Mouse (Mus musculus): ENCODE measurements around the gene Ambra1. TPM values are rescaled to one million over a fixed set of nuclear protein-coding genes. Genes with fewer than 3 reads are reported as not detected.

Gene Ambra1
- polyA plus RNA-seq, 1 experiment, result 24.0 TPM

DNA sequence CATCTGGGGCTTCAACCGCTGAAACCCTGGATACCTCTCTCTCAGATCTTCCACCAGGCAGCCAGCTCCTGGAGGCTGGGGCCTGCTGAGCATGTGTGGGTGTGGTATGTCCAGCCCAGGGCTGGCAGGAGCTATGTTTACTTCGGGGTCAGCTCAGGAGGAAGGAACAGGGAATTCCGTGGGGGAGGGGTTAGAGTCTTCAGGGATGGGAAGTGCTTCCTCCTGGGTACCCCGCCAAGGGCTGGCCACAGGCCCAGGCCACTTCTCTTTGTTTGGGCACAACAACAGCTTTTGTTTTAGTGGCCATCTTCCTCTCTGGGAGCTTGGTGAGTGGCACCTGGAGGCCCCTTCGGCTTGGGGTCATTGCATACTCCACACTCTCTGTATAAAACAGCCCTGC lies 223.9 kb downstream of the Ambra1 start:
- Histone ChIP-seq H3K4me3 (ENCODE audit: insufficient read depth, low read length) (no peak overlapping the region), H3K27ac (ENCODE audit: insufficient read depth, low read depth, low read length) (peak overlapping the region; percentile 59), H3K4me1 (ENCODE audit: control insufficient read depth, insufficient read depth, low read length) (peaks cover 73% of the 10 kb centered on the region)
- no peak for TF ChIP-seq CTCF (IDR thresholded peaks at IDR 0.05; ENCODE audit: low read depth, low read length)
- TF ChIP-seq POLR2A (IDR thresholded peaks at IDR 0.05; ENCODE audit: borderline replicate concordance, low read depth, low read length), result no peak

- peaks cover 79% of the 10 kb centered on the region for H3K4me1 ChIP-seq (ENCODE audit: control insufficient read depth, insufficient read depth, low read length)
- no peak overlapping the region for H3K4me3 ChIP-seq (ENCODE audit: insufficient read depth, low read length)
- H3K27ac ChIP-seq (ENCODE audit: insufficient read depth, low read depth, low read length), result no peak overlapping the region; the same call in 1 of the 2 replicates
- TF ChIP-seq POLR2A (IDR thresholded peaks at IDR 0.05; ENCODE audit: borderline replicate concordance, low read depth, low read length), result no peak
- TF ChIP-seq CTCF (IDR thresholded peaks at IDR 0.05; ENCODE audit: low read depth, low read length), result no peak
Measured at GRCm38 (mm10) chr2:91955121-91955591, 225.2 kb downstream of the Ambra1 start.

- Histone ChIP-seq H3K27ac (ENCODE audit: insufficient read depth, low read depth, low read length) (peak overlapping the region; percentile 40), H3K4me1 (ENCODE audit: control insufficient read depth, insufficient read depth, low read length) (peaks cover 80% of the 10 kb centered on the region), H3K4me3 (ENCODE audit: insufficient read depth, low read length) (no peak overlapping the region)
- no peak for TF ChIP-seq POLR2A (IDR thresholded peaks at IDR 0.05; ENCODE audit: borderline replicate concordance, low read depth, low read length)
- TF ChIP-seq CTCF (IDR thresholded peaks at IDR 0.05; ENCODE audit: low read depth, low read length), result no peak
Measured at GRCm38 (mm10) chr2:91955875-91956274, 225.9 kb downstream of the Ambra1 start.

GRCm38 (mm10) chr2:91957096-91957495 lies 227.2 kb downstream of the Ambra1 start:
- Histone ChIP-seq H3K4me1 (ENCODE audit: control insufficient read depth, insufficient read depth, low read length) (peaks cover 82% of the 10 kb centered on the region), H3K27ac (ENCODE audit: insufficient read depth, low read depth, low read length) (peak overlapping the region; percentile 6; the same call in 1 of the 2 replicates), H3K4me3 (ENCODE audit: insufficient read depth, low read length) (no peak overlapping the region)
- TF ChIP-seq POLR2A (IDR thresholded peaks at IDR 0.05; ENCODE audit: borderline replicate concordance, low read depth, low read length) (no peak), CTCF (IDR thresholded peaks at IDR 0.05; ENCODE audit: low read depth, low read length) (no peak)

DNA sequence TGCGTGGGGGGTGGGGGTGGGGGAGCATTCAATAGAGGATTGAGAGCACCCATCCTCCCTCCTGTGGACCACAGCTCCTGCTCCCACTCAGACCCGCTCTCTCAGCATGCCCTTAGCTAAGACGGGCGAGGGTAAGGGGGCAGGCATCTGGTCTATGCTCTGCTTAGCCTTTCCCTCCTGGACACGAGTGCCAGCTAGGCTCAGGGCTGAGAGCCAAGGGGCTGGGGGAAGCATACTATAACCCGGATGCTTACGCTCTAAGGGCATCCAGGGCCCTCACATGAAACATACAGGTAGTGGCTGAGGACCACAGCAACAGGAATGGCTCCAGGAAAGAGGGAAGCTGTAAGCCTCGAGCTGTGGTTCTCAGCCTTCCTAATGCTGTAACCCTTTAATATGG lies 228.1 kb downstream of the Ambra1 start:
- TF ChIP-seq CTCF (IDR thresholded peaks at IDR 0.05; ENCODE audit: low read depth, low read length) (no peak), POLR2A (IDR thresholded peaks at IDR 0.05; ENCODE audit: borderline replicate concordance, low read depth, low read length) (no peak)
- no peak overlapping the region for H3K27ac ChIP-seq (ENCODE audit: insufficient read depth, low read depth, low read length)
- no peak overlapping the region for H3K4me3 ChIP-seq (ENCODE audit: insufficient read depth, low read length)
- peaks cover 77% of the 10 kb centered on the region for H3K4me1 ChIP-seq (ENCODE audit: control insufficient read depth, insufficient read depth, low read length)

GRCm38 (mm10) chr2:91958701-91959457 lies 228.9 kb downstream of the Ambra1 start:
- H3K4me3 ChIP-seq (ENCODE audit: insufficient read depth, low read length), result no peak overlapping the region

GRCm38 (mm10) chr2:91959544-91960410 lies 229.8 kb downstream of the Ambra1 start:
- Histone ChIP-seq H3K27ac (ENCODE audit: insufficient read depth, low read depth, low read length) (no peak overlapping the region), H3K4me3 (ENCODE audit: insufficient read depth, low read length) (no peak overlapping the region), H3K4me1 (ENCODE audit: control insufficient read depth, insufficient read depth, low read length) (peaks cover 60% of the 10 kb centered on the region)
- TF ChIP-seq POLR2A (IDR thresholded peaks at IDR 0.05; ENCODE audit: borderline replicate concordance, low read depth, low read length) (no peak), CTCF (IDR thresholded peaks at IDR 0.05; ENCODE audit: low read depth, low read length) (no peak)

More at GRCm38 (mm10) chr2:91958701-91959457, 228.9 kb downstream of the Ambra1 start:
- no peak for TF ChIP-seq POLR2A (IDR thresholded peaks at IDR 0.05; ENCODE audit: borderline replicate concordance, low read depth, low read length)
- peak; percentile 39; the same call in 1 of the 2 replicates for TF ChIP-seq CTCF (IDR thresholded peaks at IDR 0.05; ENCODE audit: low read depth, low read length)
- no peak overlapping the region for H3K27ac ChIP-seq (ENCODE audit: insufficient read depth, low read depth, low read length)
- H3K4me1 ChIP-seq (ENCODE audit: control insufficient read depth, insufficient read depth, low read length), result peaks cover 69% of the 10 kb centered on the region

DNA sequence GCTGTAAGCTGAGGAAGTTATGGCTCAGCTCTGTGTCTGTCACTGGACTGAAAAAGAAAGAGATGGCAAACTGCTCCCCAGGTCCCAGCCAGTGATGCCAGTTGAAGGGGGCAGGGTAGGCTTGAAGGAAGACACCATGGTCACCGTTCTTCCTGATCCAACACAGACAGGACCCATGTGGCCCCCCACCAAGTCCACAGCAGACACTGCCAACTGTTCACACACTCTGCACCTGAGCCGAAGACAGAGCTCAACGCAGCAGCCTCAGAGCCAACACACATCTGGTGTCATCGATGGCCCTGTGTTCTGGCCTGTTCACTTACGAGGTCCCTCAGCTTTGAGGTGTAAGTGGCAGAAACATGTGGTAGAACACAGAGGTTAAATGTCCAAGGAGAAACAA lies 230.5 kb downstream of the Ambra1 start:
- no peak overlapping the region for H3K27ac ChIP-seq (ENCODE audit: insufficient read depth, low read depth, low read length)
- H3K4me1 ChIP-seq (ENCODE audit: control insufficient read depth, insufficient read depth, low read length), result peaks cover 53% of the 10 kb centered on the region
- H3K4me3 ChIP-seq (ENCODE audit: insufficient read depth, low read length), result no peak overlapping the region
- TF ChIP-seq CTCF (IDR thresholded peaks at IDR 0.05; ENCODE audit: low read depth, low read length) (no peak), POLR2A (IDR thresholded peaks at IDR 0.05; ENCODE audit: borderline replicate concordance, low read depth, low read length) (no peak)

DNA sequence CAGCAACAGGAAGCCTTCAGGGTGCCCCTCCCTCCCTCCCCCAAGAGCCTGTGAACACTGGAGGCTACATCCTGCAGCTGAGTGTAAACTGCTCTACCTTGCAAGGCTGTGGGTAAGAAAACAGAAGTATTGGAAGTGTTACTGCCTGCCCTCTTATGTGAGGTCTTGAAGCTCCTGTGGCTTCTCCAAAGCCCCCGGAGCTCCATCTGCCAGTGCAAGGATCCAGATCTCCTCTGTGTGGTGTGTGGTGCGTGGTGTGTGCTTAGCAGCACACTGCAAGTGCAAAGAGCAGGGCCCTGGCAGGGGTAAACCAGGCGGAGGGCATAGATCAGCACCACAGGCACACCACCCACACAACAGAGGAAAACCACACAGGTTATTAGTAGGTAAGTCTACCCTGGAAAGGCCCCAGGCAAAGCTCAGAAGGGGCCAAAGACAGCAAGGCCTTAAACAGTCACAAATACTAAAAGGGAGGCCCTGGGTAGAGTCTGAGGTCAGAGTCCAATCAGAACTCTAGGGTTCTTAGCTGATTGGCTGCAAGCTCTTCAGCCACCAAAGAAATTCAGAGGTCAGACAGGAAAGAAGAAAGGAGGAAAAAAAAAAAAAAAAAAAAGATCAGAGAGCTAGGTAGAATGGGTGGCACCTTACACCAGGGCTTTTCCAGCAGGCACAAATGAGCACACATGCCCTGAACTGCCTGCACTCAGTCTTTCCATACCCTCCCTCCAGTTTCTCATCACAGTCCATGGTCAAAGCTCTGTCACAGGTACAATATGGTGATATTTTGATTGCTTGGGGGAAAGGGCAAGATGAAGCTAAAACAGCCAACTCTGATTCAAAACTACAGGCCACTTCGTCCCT lies 232.2 kb downstream of the Ambra1 start:
- H3K27ac ChIP-seq (ENCODE audit: insufficient read depth, low read depth, low read length), result peak overlapping the region; percentile 20; the same call in 1 of the 2 replicates

More for the DNA sequence above, 232.2 kb downstream of the Ambra1 start:
- peaks cover 48% of the 10 kb centered on the region for H3K4me1 ChIP-seq (ENCODE audit: control insufficient read depth, insufficient read depth, low read length)
- H3K4me3 ChIP-seq (ENCODE audit: insufficient read depth, low read length), result peak overlapping the region; percentile 81
- TF ChIP-seq POLR2A (IDR thresholded peaks at IDR 0.05; ENCODE audit: borderline replicate concordance, low read depth, low read length) (no peak), CTCF (IDR thresholded peaks at IDR 0.05; ENCODE audit: low read depth, low read length) (no peak)
